Mouse (Mus musculus): ENCODE measurements around the gene Gm1043.

The Gm1043 gene

GRCm38 (mm10) chr5:37066703-37067568, 18.2 kb upstream of the Gm1043 start:
- DNase-seq (ENCODE audit: low read depth, low spot score) = no peak

- no peak for DNase-seq (ENCODE audit: low read depth, low spot score)
Observed at GRCm38 (mm10) chr5:37073660-37074059, 11.5 kb upstream of the Gm1043 start.

GRCm38 (mm10) chr5:37076692-37077329, 8.4 kb upstream of the Gm1043 start:
- no peak for DNase-seq (ENCODE audit: low read depth, low spot score)

- no peak for DNase-seq (ENCODE audit: low read depth, low spot score)
Observed at GRCm38 (mm10) chr5:37077330-37077698, 7.9 kb upstream of the Gm1043 start.

- no peak for DNase-seq (ENCODE audit: low read depth, low spot score)
Observed at GRCm38 (mm10) chr5:37079484-37079883, 5.7 kb upstream of the Gm1043 start.

GRCm38 (mm10) chr5:37080601-37081000, 4.6 kb upstream of the Gm1043 start:
- DNase-seq (ENCODE audit: low read depth, low spot score) = no peak

GRCm38 (mm10) chr5:37082420-37082819, 2.8 kb upstream of the Gm1043 start:
- no peak for DNase-seq (ENCODE audit: low read depth, low spot score)

- no peak for DNase-seq (ENCODE audit: low read depth, low spot score)
Observed at GRCm38 (mm10) chr5:37083209-37083770, 1.9 kb upstream of the Gm1043 start.

- DNase-seq (ENCODE audit: low read depth, low spot score) = no peak
Observed at GRCm38 (mm10) chr5:37083850-37084249, 1.3 kb upstream of the Gm1043 start.

GRCm38 (mm10) chr5:37085918-37086317, 748 bp downstream of the Gm1043 start:
- DNase-seq (ENCODE audit: low read depth, low spot score) = no peak

GRCm38 (mm10) chr5:37087786-37088185, 2.6 kb downstream of the Gm1043 start:
- no peak for DNase-seq (ENCODE audit: low read depth, low spot score)

GRCm38 (mm10) chr5:37088342-37089108, 3.4 kb downstream of the Gm1043 start:
- no peak for DNase-seq (ENCODE audit: low read depth, low spot score)

- DNase-seq (ENCODE audit: low read depth, low spot score) = no peak
Observed at GRCm38 (mm10) chr5:37091171-37091628, 6.0 kb downstream of the Gm1043 start.

GRCm38 (mm10) chr5:37094941-37095340, 9.8 kb downstream of the Gm1043 start:
- no peak for DNase-seq (ENCODE audit: low read depth, low spot score)

GRCm38 (mm10) chr5:37097591-37097990, 12.4 kb downstream of the Gm1043 start:
- no peak for DNase-seq (ENCODE audit: low read depth, low spot score)

- no peak for DNase-seq (ENCODE audit: low read depth, low spot score)
Observed at GRCm38 (mm10) chr5:37100813-37101212, 15.6 kb downstream of the Gm1043 start.

GRCm38 (mm10) chr5:37101631-37102030, 16.5 kb downstream of the Gm1043 start:
- DNase-seq (ENCODE audit: low read depth, low spot score) = no peak

GRCm38 (mm10) chr5:37102056-37102455, 16.9 kb downstream of the Gm1043 start:
- no peak for DNase-seq (ENCODE audit: low read depth, low spot score)

- DNase-seq (ENCODE audit: low read depth, low spot score) = peak; percentile 51
Observed at GRCm38 (mm10) chr5:37105531-37106456, 20.6 kb downstream of the Gm1043 start.

- no peak for DNase-seq (ENCODE audit: low read depth, low spot score)
Observed at GRCm38 (mm10) chr5:37107111-37107510, 21.9 kb downstream of the Gm1043 start.

- no peak for DNase-seq (ENCODE audit: low read depth, low spot score)
Observed at GRCm38 (mm10) chr5:37107611-37108010, 22.4 kb downstream of the Gm1043 start.
